ENCODE assay signal across 20 mouse cellular contexts in genomic region chr7:43532936-43533505, GRCm38 (mm10). TPM values are rescaled to one million over a fixed set of nuclear protein-coding genes. Genes with fewer than 3 reads are reported as not detected.
DNase-seq lines count a peak whose midpoint lies in the region; ATAC-seq and TF ChIP-seq lines count a peak whose summit lies in the region.
"Had no signal": no experiment of that assay in that cellular context is flagged by ENCODE, and none has a peak within 500 bp of the region (broad histone marks: within the 10 kb centered on the region; RNA-seq: fewer than 3 reads in every experiment).

No protein-coding gene starts in this region.

- no peak for TF ChIP-seq CTCF in bone marrow macrophage, adult 2 months (IDR thresholded peaks at IDR 0.05; ENCODE audit: low read depth, low read length)
- no peak for TF ChIP-seq CTCF in stomach, postnatal 0 days (IDR thresholded peaks at IDR 0.05; ENCODE audit: low read depth)

- no peak for TF ChIP-seq EP300 in stomach, postnatal 0 days (optimal IDR thresholded peaks at IDR 0.05)

- H3K4me2 ChIP-seq in forebrain, embryonic 15.5 days (replicated peaks) = no peak overlapping the region
- H3K4me2 ChIP-seq in stomach, postnatal 0 days (replicated peaks; ENCODE audit: low read depth) = no peak overlapping the region
- H3K4me2 ChIP-seq: limb, embryonic 12.5 days; stomach, embryonic 15.5 days had no signal

- H3K27ac ChIP-seq in bone marrow macrophage, adult 2 months (ENCODE audit: insufficient read depth, low read depth, low read length) = peak overlapping the region; percentile 87
- no peak overlapping the region for H3K27ac ChIP-seq in forebrain, embryonic 15.5 days (replicated peaks)
- no peak overlapping the region for H3K27ac ChIP-seq in stomach, postnatal 0 days (replicated peaks)
- H3K27ac ChIP-seq: embryonic facial prominence, embryonic 10.5 days; limb, embryonic 12.5 days; stomach, embryonic 15.5 days had no signal

- no peaks in the 10 kb centered on the region for H3K27me3 ChIP-seq in forebrain, embryonic 15.5 days
- no peaks in the 10 kb centered on the region for H3K27me3 ChIP-seq in stomach, postnatal 0 days (ENCODE audit: control insufficient read depth, insufficient read depth, low read length)
- H3K27me3 ChIP-seq: limb, embryonic 12.5 days; stomach, embryonic 15.5 days had no signal

- no peaks in the 10 kb centered on the region for H3K36me3 ChIP-seq in forebrain, embryonic 15.5 days
- no peaks in the 10 kb centered on the region for H3K36me3 ChIP-seq in stomach, postnatal 0 days (ENCODE audit: control insufficient read depth, insufficient read depth, low read length)
- H3K36me3 ChIP-seq: embryonic facial prominence, embryonic 10.5 days; limb, embryonic 12.5 days; stomach, embryonic 15.5 days had no signal

- 91% methylated on average over 9 of the region's 9 CpGs for WGBS in forebrain, embryonic 15.5 days
- WGBS in stomach, postnatal 0 days = 82% methylated on average over 9 of the region's 9 CpGs

- peak; percentile 90 to 91 for ATAC-seq in hematopoietic stem cell, adult 5-6 weeks (replicated peaks in 1 of 2; ENCODE audit: insufficient read depth in 1 of 2, low FRiP score in 2 of 2, low TSS enrichment in 1 of 2, low read depth in 1 of 2, poor library complexity in 2 of 2, severe bottlenecking in 2 of 2)
- ATAC-seq in megakaryocyte progenitor cell, adult 5-6 weeks (replicated peaks; ENCODE audit: poor library complexity) = peak; percentile 85
- no peak for ATAC-seq in forebrain, embryonic 15.5 days (replicated peaks)
- ATAC-seq in stomach, postnatal 0 days (ENCODE audit: low FRiP score, low TSS enrichment) = no peak
- ATAC-seq: inflammation-experienced regulatory T-cells, adult 6 months had no signal

- H3K9me3 ChIP-seq in forebrain, embryonic 15.5 days = no peaks in the 10 kb centered on the region
- H3K9me3 ChIP-seq in stomach, postnatal 0 days (ENCODE audit: control insufficient read depth, low read length) = no peaks in the 10 kb centered on the region
- H3K9me3 ChIP-seq: embryonic facial prominence, embryonic 10.5 days; limb, embryonic 12.5 days; stomach, embryonic 15.5 days had no signal

- peak overlapping the region; percentile 88 for H3K4me3 ChIP-seq in bone marrow macrophage, adult 2 months (ENCODE audit: insufficient read depth, low read length)
- H3K4me3 ChIP-seq in forebrain, embryonic 15.5 days = no peak overlapping the region
- H3K4me3 ChIP-seq in stomach, postnatal 0 days (ENCODE audit: low read depth, low read length) = no peak overlapping the region
- H3K4me3 ChIP-seq: embryonic facial prominence, embryonic 10.5 days; limb, embryonic 12.5 days; myocyte; stomach, embryonic 15.5 days had no signal

- TF ChIP-seq POLR2A in bone marrow macrophage, adult 2 months (IDR thresholded peaks at IDR 0.05; ENCODE audit: borderline replicate concordance, low read depth, low read length) = no peak

- no peak overlapping the region for H3K9ac ChIP-seq in forebrain, embryonic 15.5 days (replicated peaks)
- H3K9ac ChIP-seq in stomach, postnatal 0 days (ENCODE audit: low read length) = no peak overlapping the region
- H3K9ac ChIP-seq: limb, embryonic 12.5 days; stomach, embryonic 15.5 days had no signal

- peaks cover 34% of the 10 kb centered on the region for H3K4me1 ChIP-seq in bone marrow macrophage, adult 2 months (ENCODE audit: control insufficient read depth, insufficient read depth, low read length)
- no peaks in the 10 kb centered on the region for H3K4me1 ChIP-seq in forebrain, embryonic 15.5 days
- H3K4me1 ChIP-seq in stomach, postnatal 0 days (replicated peaks; ENCODE audit: control insufficient read depth, insufficient read depth) = no peaks in the 10 kb centered on the region
- H3K4me1 ChIP-seq: embryonic facial prominence, embryonic 10.5 days; limb, embryonic 12.5 days; stomach, embryonic 15.5 days had no signal

- DNase-seq in layer of hippocampus, adult 9-11 months = peak; percentile 42
- DNase-seq in layer of hippocampus, postnatal 25 days (ENCODE audit: extremely low spot score in 1 of 2, low spot score in 1 of 2) = no peak
- DNase-seq in frontal cortex, postnatal 25 days (ENCODE audit: low spot score in 2 of 2) = no peak
- DNase-seq in stomach, postnatal 0 days (ENCODE audit: low spot score) = no peak
- DNase-seq: cerebellum, postnatal 14 days; heart, postnatal 4 days; kidney, postnatal 10 days; layer of hippocampus, postnatal 36 days; right cerebral cortex, postnatal 14 days; thymus, postnatal 25 days had no signal

RNA-seq across cellular contexts. Expression of gene Cd33, which starts 11.2 kb away (rescaled TPM):
- 1 to 10 TPM; 3.2 to 5.7 TPM for total RNA-seq in layer of hippocampus, postnatal 25 days (2021)
- polyA plus RNA-seq in bone marrow macrophage, adult 2 months (2012; ENCODE audit: insufficient read depth, insufficient read length, missing spikeins) = 54.9 and 67.4 TPM in 2 replicates
- total RNA-seq in hematopoietic stem cell, adult 5-6 weeks (2017) = 26.9 and 29.0 TPM in 2 replicates
- total RNA-seq in megakaryocyte progenitor cell, adult 5-6 weeks (2015) = 6.5 and 9.1 TPM in 2 replicates
- total RNA-seq in megakaryocyte progenitor cell, adult 5-6 weeks (2017) = 4.2 and 4.9 TPM in 2 replicates
- 0.88 and 1.0 TPM in 2 replicates for polyA plus RNA-seq in forebrain, embryonic 15.5 days (2015; fragmentation: Nextera tagmentation; extraction: Ambion mirVana)
- 2.0 and 2.1 TPM in 2 replicates for polyA plus RNA-seq in stomach, postnatal 0 days (2015; fragmentation: Nextera tagmentation; extraction: Ambion mirVana)

RNA-seq across cellular contexts. Expression of gene 4931406B18Rik, which starts 27.3 kb away (rescaled TPM):
- total RNA-seq in layer of hippocampus, postnatal 25 days (2021) = not detected
- not detected in 2 replicates for polyA plus RNA-seq in bone marrow macrophage, adult 2 months (2012; ENCODE audit: insufficient read depth, insufficient read length, missing spikeins)
- total RNA-seq in hematopoietic stem cell, adult 5-6 weeks (2017) = not detected in 2 replicates
- not detected in 2 replicates for total RNA-seq in megakaryocyte progenitor cell, adult 5-6 weeks (2015)
- total RNA-seq in megakaryocyte progenitor cell, adult 5-6 weeks (2017) = not detected in 2 replicates
- polyA plus RNA-seq in forebrain, embryonic 15.5 days (2015; fragmentation: Nextera tagmentation; extraction: Ambion mirVana) = not detected in 2 replicates
- 0.02 TPM in 1 of 2 replicates, not detected in the other for polyA plus RNA-seq in stomach, postnatal 0 days (2015; fragmentation: Nextera tagmentation; extraction: Ambion mirVana)
- total RNA-seq: heart, postnatal 4 days; layer of hippocampus, postnatal 36 days had no signal
- polyA plus RNA-seq: embryonic facial prominence, embryonic 10.5 days; gonadal fat pad, adult 2 months; inflammation-experienced regulatory T-cells, adult 6 months; limb, embryonic 12.5 days; myocyte; stomach, embryonic 15.5 days had no signal

RNA-seq across cellular contexts. Expression of gene Zfp658, which starts 29.0 kb away (rescaled TPM):
- 1 to 10 TPM; 5.2 to 6.1 TPM for total RNA-seq in layer of hippocampus, postnatal 25 days (2021)
- polyA plus RNA-seq in bone marrow macrophage, adult 2 months (2012; ENCODE audit: insufficient read depth, insufficient read length, missing spikeins) = 6.6 and 7.5 TPM in 2 replicates
- 6.1 and 6.6 TPM in 2 replicates for total RNA-seq in hematopoietic stem cell, adult 5-6 weeks (2017)
- total RNA-seq in megakaryocyte progenitor cell, adult 5-6 weeks (2015) = 0.54 and 1.1 TPM in 2 replicates
- 1.0 and 2.1 TPM in 2 replicates for total RNA-seq in megakaryocyte progenitor cell, adult 5-6 weeks (2017)
- 11.3 and 11.5 TPM in 2 replicates for polyA plus RNA-seq in forebrain, embryonic 15.5 days (2015; fragmentation: Nextera tagmentation; extraction: Ambion mirVana)
- 1.2 TPM in 2 replicates for polyA plus RNA-seq in stomach, postnatal 0 days (2015; fragmentation: Nextera tagmentation; extraction: Ambion mirVana)

RNA-seq across cellular contexts. Expression of gene Iglon5, which starts 43.1 kb away (rescaled TPM):
- 10 to 100 TPM; 24.0 to 29.3 TPM for total RNA-seq in layer of hippocampus, postnatal 25 days (2021)
- polyA plus RNA-seq in bone marrow macrophage, adult 2 months (2012; ENCODE audit: insufficient read depth, insufficient read length, missing spikeins) = not detected in 2 replicates
- not detected in 2 replicates for total RNA-seq in hematopoietic stem cell, adult 5-6 weeks (2017)
- total RNA-seq in megakaryocyte progenitor cell, adult 5-6 weeks (2015) = not detected in 2 replicates
- not detected in 2 replicates for total RNA-seq in megakaryocyte progenitor cell, adult 5-6 weeks (2017)
- polyA plus RNA-seq in forebrain, embryonic 15.5 days (2015; fragmentation: Nextera tagmentation; extraction: Ambion mirVana) = 4.8 and 4.9 TPM in 2 replicates
- polyA plus RNA-seq in stomach, postnatal 0 days (2015; fragmentation: Nextera tagmentation; extraction: Ambion mirVana) = 0.34 and 0.35 TPM in 2 replicates

RNA-seq across cellular contexts. Expression of gene Zfp719, which starts 46.4 kb away (rescaled TPM):
- 10 to 100 TPM; 21.6 to 25.3 TPM for total RNA-seq in layer of hippocampus, postnatal 25 days (2021)
- 4.7 and 5.5 TPM in 2 replicates for polyA plus RNA-seq in bone marrow macrophage, adult 2 months (2012; ENCODE audit: insufficient read depth, insufficient read length, missing spikeins)
- 10.9 and 15.6 TPM in 2 replicates for total RNA-seq in hematopoietic stem cell, adult 5-6 weeks (2017)
- total RNA-seq in megakaryocyte progenitor cell, adult 5-6 weeks (2015) = 11.6 and 12.4 TPM in 2 replicates
- total RNA-seq in megakaryocyte progenitor cell, adult 5-6 weeks (2017) = 6.8 and 7.3 TPM in 2 replicates
- polyA plus RNA-seq in forebrain, embryonic 15.5 days (2015; fragmentation: Nextera tagmentation; extraction: Ambion mirVana) = 15.8 and 17.9 TPM in 2 replicates
- 4.2 and 4.6 TPM in 2 replicates for polyA plus RNA-seq in stomach, postnatal 0 days (2015; fragmentation: Nextera tagmentation; extraction: Ambion mirVana)

Comparison
In these comparisons a context has a peak if more than half of its experiments do, and no peak if none do; other contexts are left out.
1. ATAC-seq: peak in hematopoietic stem cell, adult 5-6 weeks (2 of 2) and megakaryocyte progenitor cell, adult 5-6 weeks (single experiment); none in forebrain, embryonic 15.5 days (single experiment) and stomach, postnatal 0 days (single experiment).